In genomic region chr4:122898313-122898712, GRCm38 (mm10) we compare ENCODE assay signal across 7 mouse cellular contexts. TPM values are rescaled to one million over a fixed set of nuclear protein-coding genes. Genes with fewer than 3 reads are reported as not detected.
A peak's percentile ranks its signal among the peaks of the same experiment; 100 is the strongest.
DNase-seq lines count a peak whose midpoint lies in the region; ATAC-seq lines count a peak whose summit lies in the region.

No protein-coding gene starts in this region.

- peak; percentile 76 for DNase-seq in A20 (ENCODE audit: low read depth, low spot score)
- DNase-seq in cerebellum, adult 9-11 months, result peak; percentile 36
- DNase-seq in gastrocnemius, postnatal 10 days, result peak; percentile 58
- DNase-seq in kidney, postnatal 14 days, result peak; percentile 74
- DNase-seq in lung, postnatal 14 days, result peak; percentile 76
- peak; percentile 39 for DNase-seq in skeletal muscle tissue, adult 2 months (ENCODE audit: low read depth, low spot score)

- ATAC-seq in CD4-positive, CD25-positive, alpha-beta regulatory T cell, adult 4 months, result peak; percentile 100

RNA-seq across cellular contexts. Expression of gene Cap1, which starts 12.5 kb away (rescaled TPM):
- polyA plus RNA-seq in CD4-positive, CD25-positive, alpha-beta regulatory T cell, adult 4 months (2017; shearing (Covaris generic)), result 100 to 1,000 TPM; 298 to 352 TPM
- 10 to 100 TPM; 46.1 to 64.2 TPM for total RNA-seq in gastrocnemius, postnatal 10 days (2021)

Comparison
In these comparisons a context has a peak if more than half of its experiments do, and no peak if none do; other contexts are left out.
1. Peak in every context shown above with its lines: DNase-seq and ATAC-seq.